Mouse (Mus musculus) liver, embryonic 14.5 days (tissue): ENCODE measurements around the gene Hebp1.

Source experiments
- CTCF ChIP-seq: IDR thresholded peaks from 2 replicates; pipeline ENCODE4 v1.5.1; 2016; ENCODE audit warnings: antibody characterized with exemption, low read depth, control low read depth
- EP300 ChIP-seq: IDR thresholded peaks from 2 replicates; pipeline ENCODE4 v1.6.1; 2016; ENCODE audit warnings: antibody characterized with exemption, low read depth

- TF ChIP-seq CTCF = no peak
- no peak for TF ChIP-seq EP300
These were observed 90.8 kb downstream of the Hebp1 start for GRCm38 (mm10) chr6:135107014-135107413.
